Mouse (Mus musculus) yolk sac, embryonic 10.5 days (tissue): ENCODE measurements at regions not wholly inside any gene's neighbourhood (a gene's known extent, or its start where the extent isn't known, plus 50 kb on each side); places are given as distances from the start of the nearest gene placed in this dataset.

Experiments used
- DNase-seq: peaks from one replicate; pipeline ENCODE4 v3.0.0-alpha.2; 2017; ENCODE audit warnings: low spot score

DNA sequence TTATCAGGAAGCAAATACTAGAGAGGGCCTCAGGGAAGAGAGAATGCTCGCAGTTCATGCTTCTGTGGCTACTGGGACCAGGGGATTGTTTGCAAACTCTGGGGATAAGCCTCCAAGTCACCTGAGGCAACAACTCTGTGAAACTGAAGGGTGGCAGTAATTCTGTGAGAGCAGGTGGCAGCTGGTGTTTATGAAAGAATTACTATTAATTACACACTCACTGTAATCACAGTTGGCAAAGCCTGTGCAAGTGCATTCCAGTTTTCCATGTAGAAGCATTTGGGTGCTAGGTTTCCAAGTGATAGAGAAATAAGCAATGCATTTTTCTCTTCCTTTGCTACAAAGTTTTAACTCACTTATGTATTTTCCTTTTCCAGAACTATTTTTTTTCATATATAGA lies 578.5 kb downstream of the Ets1 start:
- DNase-seq: no peak

DNA sequence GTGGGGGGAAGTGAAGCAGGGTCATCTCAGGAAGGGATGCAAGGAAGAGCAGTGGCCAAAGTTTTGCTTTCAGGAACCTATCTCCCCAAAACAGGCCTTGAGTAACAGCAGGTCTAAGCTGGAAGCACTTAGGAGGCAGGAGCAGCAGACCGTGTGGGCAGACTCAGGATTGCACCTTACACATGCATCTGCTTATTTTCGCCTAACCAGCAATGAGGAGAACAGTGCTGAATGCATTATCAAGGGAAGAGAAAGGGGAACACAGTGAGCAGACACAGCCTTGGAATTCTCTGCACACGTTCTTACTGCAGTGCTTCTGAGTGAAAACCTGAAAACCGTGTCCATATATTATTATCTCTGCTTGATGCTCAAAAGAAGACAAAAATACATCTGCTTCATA lies 585.0 kb downstream of the Ets1 start:
- DNase-seq: no peak

DNA sequence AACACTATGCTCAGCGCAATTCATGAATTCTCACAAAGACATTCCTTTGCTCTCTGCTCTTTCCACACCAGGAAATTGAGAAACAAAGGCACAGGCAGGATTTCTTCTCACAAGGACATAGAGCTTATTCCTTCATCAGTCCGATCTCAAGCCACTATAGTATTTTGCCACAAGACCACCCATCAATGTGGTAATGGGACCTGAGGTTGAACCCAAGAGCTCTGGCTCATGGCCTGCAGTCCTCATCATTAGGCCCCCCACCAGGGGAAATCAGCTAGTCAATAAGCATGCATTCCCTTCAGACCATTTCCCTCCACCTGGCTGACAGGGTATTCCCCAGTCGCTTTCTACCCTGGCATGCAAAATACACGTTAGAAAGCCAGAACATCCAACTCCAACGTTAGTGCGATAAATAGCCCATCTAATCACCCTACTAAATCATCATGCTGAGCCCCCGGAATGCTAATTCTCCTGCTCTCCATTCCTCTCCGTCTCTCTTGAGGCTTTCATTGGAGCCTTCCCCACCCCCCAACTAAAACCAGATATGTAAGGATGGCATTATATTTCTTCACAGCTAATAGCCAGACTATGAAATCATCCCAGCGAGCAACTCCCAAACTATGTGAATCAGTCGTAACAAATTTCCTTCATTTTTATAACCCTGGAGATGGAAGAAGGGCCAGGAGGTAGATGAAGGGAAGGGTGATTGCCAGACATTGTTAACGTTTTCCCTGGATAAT lies 586.2 kb downstream of the Ets1 start:
- DNase-seq: no peak

DNA sequence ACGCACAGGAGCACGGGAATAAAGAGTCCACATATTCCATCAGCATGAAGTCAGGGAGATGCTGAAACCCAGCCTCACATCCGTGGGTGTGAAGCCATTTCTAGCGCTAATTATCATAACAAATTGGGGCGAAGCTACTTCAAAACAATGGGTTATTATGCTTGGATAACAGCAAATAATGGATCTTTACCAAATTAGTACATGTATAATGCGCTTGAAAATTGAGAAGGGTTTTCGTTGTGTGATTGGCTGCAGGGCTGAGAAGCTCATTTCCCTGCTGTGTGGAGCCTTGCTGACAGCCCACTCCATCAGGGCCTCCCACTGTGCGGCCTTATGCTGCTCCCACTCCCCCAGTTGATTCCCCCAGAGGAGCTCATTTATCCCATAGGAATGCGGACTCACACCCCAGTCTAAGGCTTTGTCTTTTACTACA lies 597.7 kb downstream of the Ets1 start:
- DNase-seq: no peak

DNA sequence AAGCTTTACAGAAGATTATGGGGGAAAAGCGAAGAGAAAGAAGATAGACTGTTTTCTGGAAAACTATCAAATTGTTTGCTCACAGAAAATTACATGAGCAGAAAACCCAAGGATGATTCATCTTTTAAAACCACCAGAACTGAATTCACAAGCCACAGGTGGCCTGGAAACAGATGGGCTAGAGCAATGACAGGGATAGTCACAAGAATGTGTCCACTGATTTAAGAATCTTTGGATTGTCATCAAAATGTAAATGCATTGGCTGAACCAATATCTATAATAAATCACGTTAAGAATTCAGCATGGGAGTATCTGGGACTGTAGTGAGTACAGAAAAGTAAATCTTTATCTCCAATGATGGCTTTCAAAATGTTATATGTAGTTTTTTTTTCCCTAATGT lies 602.2 kb downstream of the Ets1 start:
- DNase-seq: no peak

DNA sequence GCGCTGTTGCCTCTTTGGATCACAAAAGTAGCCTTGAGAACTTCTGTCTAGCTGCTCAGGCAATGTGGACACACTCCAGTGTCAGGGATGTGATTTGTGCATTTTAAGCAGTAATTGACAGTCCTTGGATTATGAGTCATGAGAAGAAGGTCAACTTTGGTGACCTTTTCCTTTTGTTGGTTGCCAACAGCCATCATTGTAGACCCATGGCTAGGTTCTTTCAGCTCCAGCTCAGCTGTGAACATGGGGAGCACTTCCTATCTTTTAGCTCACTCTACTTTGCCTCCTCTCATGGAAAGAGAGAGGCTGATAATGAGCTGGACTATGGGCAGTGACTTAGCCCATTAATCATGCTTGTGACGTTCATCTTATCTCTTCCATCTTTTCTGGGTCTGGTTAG lies 602.8 kb downstream of the Ets1 start:
- no peak for DNase-seq

DNA sequence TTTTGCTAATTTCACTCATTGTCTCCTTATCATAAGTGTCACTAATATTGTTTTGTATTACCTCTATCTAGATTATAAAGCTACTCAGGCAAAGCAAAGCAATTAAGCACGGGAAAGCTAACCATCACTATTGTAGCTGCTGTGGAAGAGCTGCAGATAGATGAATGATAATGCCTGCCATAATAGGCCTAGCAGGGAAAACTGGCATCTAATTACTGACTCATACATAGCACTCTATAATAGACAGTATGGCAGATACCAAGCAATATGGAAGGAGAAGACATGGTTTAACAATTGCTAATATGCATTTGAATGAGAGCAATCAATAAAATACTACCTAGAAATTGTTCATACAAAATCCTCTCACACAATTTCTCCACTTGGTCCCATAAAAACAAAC lies 604.5 kb downstream of the Ets1 start:
- no peak for DNase-seq

DNA sequence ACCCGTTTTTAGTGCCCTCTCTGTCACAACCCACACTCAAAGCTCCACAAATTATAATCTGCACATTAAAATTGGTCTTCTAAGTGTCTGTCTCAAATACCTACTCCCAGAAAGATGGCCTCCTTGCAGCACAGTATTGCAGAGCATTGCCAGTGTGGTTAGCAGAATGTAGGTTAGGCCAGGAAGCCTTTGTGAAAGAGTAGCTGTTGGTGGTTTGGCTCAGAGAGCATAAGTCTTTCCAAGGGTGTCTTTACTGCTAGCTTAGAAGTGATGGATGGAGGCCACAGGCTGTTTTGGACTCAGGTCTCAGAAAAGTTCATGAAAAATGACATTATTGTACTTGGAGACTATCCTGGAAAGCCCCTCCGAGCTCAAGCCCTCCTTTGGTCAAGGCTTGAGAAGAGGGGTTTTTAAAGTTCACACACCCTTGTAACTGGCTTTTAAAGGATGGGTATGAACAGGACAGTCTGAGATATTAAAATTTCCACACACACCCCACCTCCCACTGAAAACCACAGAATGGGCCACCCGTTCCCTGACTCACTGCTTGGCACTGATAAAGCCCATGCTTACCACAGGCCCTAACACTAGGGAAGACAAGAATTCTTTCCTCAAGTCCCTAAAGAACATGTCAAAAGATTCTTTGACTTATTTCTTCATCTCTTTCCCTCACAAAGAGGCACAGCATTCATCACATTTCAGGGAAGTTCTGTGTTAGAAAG lies 605.1 kb downstream of the Ets1 start:
- no peak for DNase-seq

DNA sequence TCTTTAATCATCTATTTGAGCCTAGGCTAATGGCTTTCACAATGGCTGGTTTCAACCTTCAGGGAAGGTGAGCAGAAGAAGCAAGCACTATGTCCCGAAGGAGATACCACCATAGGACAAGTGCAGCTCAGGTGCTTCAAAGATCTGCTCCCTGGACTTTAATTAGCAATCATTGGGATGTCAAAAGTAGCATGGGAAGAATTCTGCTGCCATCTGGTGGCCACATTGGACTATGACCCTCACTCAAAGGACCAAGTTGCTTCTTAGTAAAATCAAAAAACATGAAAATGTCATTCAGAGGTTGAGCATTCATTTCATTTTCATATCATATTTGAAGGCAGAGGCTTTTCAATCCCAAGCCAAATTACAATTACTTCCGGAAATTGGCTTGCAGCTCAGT lies 610.9 kb downstream of the Ets1 start:
- DNase-seq: peak; percentile 9

DNA sequence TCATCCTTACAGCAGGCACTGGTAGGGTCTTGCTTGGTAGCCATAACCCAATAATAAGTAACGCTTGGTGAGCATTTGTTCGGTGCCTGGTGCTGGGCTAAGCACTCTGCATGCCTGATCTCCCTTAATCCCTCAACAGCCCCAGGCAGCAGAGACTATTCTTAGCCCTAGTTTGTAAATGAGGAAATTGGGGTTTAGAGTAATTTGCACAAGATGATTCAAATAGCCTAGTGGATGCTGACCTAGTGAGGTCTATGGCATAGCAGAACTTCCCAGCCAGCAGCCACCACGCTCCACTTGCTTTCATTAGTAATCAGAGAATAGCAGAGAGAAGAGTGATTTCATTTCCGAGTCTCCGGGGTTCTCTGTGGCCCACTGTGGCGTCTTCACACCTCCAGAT lies 622.2 kb downstream of the Ets1 start:
- DNase-seq: no peak

DNA sequence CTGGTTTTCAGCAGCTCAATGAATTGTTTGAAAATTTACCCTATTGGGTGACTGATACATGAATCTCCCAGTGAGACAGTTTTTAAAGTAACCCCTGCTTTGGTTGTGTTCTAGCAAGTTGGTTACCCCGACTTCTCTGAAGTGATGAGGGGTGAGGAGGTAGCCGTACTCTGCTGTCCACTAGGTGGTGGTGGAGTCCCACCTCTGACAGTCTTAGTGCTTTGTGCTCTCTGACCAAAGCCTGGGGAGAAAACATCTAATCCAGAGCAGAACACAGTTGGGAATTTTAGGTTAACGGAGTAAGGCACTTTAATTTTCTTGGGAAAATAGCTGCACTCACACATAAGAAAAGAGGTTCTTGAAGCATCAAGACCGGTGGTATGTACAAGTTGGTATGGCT lies 624.1 kb downstream of the Ets1 start:
- DNase-seq: peak; percentile 24

DNA sequence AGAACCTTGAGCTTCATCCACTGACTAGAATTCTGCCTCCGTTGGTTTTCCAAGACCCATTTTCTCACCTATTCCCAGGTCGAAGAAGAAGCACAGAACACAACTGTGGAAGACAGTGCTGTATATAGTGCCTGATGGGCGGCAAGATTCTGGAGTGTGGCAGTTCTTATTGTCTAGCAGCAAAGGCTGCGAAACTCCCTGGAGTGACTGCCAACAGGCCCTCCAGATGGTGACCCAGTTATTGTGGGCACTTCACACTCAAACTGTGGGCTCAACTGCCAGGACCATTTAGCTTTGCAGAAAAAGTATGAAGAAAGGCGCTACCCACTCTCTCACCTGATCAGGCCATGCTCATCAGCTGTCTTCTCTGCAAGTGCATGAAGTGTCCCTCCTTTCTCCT lies 653.4 kb downstream of the Ets1 start:
- DNase-seq: no peak

DNA sequence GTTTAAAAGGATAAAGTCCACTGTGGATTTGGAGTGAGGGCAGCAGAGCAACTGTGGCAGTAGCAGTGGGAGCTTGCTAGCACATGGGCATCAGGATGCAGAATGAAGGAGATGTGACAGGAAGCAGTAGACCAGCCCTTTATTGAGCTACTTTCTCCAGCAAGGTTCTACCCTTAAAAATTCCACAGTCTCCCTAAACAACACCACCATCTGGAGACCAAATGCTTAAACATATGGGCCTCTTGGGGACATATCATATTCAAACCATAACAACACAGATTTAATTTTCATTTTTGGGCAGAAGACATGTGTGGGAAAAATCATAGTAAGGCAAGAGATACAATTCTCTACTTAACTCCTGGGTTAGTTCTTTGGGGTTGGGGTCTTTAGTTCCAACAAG lies 656.1 kb downstream of the Ets1 start:
- DNase-seq: no peak

DNA sequence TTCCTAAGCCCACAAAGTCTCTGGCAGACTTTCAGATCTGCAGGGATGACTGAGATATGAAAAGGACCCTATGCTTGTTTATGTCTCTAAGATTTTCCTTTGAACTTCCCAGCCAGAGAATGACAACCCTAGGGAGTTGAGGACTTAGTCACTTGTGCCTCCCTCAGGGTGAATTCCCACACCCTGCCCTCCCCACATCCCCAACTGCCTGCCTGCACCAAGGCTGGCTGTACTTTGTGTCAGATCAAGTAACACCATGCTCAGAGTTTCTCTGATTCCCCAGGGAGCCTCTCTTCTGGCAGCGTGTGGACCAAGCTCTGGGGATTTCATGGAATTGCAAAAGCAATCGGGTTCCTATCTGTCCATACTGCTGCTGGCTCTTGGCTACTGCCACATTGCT lies 659.9 kb downstream of the Ets1 start:
- no peak for DNase-seq

DNA sequence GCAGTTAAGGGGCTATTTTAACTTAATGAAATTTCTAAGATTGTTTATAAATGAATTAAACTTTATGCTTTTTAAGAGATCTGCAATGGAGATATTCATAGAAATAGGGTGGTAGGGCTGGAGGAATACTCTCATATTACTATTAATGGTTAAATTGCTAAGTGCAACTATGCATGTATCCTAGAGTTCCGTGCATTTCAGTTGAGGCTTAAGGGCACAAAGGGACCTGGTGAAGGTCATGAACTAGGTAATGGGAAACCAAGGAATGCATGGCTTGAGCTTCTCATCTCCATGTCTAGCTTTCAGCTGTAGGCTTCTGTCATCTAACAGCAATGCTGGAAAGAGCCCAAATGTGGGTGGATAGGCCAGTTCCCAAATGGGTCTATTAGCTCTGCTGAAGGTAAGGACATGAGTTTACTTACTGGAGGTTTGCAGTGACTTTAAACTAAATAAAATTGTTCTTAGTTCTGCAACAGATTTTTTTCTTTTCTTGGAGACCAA lies 683.6 kb downstream of the Ets1 start:
- no peak for DNase-seq

DNA sequence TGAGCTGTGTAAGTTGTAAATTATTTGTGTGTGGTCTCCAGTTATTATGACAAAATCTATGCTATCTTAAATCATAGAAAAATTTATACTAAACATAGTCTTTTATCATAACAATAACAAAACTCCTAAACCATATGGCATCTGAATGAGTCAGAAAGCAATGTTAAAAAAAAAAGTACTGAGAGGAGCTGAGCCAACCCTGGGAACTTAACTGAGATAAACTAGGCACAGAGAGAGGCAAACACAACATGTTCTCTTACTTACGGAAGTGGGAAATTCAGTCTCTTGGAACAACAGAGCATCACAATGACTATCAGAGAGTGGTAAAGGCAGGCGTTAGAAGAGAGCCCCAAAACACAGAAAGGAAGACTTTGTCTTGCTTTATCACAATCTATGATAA lies 691.7 kb downstream of the Ets1 start:
- DNase-seq: no peak

DNA sequence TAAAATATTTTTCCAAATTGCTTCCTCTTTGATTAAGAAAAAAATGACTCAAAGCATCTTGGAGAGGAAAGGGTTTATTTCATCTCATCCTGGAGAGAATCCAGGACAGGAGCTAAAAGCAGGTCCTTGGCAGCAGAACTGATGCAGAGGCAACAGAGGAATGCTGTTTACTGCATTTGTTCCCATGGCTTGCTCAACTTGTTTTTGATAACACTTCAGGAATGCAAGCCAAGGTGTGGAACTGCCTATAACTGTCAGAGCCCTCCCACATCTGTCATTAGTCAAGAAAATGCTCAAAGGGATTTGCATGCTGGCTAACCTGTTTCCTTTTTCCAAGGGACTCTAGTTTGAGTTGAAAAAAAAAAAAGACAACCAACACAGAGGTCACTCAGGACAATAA lies 714.2 kb downstream of the Ets1 start:
- no peak for DNase-seq

DNA sequence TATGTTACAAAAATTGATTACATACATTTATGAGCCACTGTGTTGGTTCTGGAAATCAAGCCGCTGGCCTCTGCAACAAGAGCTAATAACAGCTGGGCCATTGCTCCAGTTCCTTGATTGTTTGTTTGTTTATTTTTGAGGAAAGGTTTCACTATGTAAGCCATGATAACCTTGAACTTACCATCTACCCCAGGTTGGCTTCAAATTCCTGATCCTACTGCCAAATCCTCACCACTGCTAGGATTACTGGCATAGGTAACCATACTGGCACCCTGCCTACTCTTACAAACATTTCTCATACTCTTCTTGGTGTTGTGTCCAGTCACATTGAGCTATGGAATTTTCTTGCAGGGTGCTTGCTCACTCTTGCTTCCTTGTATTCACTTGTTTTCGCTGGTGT lies 720.6 kb downstream of the Ets1 start:
- no peak for DNase-seq

DNA sequence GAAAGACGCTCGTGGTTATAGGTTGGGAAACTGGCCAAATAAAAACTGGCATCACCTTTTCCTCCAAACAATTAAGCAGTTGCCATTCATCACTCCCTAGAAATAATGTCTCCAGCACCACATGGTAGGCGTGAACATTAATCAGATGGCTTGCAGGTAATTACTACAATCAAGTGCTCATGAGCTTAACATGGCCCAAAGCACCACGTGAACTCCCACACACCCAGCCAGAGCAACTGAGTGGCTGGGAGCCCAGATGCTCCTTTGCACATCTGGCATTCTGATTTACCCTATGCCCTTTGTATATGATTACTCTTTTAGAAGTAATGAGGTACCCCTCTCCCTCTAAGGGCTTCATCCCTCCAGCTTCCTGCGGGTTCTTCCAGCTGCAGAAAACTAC lies 724.9 kb downstream of the Ets1 start:
- DNase-seq: no peak

DNA sequence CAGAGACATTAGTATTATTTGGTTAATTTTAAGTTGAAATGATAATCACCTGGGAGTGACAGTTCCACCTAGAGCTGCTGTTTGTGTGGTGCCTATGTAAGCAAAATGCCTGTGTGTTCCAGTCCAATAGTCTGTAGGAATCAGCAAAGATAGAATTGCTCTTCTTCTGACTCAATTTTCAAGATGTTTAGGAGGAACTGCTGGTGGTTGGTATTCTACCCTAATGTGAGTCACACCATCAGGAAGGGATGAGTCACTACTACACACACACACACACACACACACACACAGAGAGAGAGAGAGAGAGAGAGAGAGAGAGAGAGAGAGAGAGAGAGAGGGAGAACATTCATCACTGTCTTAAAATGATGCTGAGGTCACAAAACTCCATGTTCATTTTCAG lies 753.1 kb downstream of the Ets1 start:
- no peak for DNase-seq

DNA sequence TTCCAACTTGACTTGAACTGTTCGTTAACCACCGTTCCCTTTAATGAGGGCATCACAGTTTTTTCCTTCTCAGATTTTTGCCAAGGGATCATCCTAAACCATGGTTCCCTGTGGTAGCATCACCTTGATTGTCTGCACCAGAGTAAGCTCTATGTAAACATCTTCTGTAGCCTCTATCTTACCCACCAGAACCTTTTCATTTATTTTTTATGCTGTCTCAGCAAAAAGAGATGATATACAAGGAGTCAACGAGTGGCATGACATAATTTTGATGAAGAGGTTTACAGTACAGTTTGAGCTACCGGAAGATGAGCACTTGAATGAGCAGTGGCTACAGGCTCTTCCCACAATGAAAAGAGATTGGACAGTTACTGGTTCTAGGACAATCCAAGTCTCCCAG lies 768.7 kb downstream of the Ets1 start:
- DNase-seq: no peak

DNA sequence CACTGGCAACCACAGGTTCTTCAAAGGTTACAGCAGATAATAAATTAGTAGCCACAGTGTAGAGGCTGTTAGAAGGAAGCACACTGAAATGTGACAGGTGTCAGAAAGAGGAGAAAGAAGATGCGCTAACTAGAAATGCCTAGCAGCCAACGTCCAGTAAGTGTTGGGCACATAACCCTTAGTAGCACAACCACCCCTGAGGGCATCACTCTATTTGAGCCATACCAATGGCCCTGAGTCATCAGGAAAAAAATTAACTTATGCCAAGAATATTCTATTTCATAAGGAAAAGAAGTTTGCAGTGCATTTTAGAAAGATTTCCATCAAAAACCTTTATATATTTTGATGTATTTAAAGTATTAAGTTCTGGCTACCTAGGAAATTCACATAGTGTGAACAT lies 771.5 kb downstream of the Ets1 start:
- no peak for DNase-seq

DNA sequence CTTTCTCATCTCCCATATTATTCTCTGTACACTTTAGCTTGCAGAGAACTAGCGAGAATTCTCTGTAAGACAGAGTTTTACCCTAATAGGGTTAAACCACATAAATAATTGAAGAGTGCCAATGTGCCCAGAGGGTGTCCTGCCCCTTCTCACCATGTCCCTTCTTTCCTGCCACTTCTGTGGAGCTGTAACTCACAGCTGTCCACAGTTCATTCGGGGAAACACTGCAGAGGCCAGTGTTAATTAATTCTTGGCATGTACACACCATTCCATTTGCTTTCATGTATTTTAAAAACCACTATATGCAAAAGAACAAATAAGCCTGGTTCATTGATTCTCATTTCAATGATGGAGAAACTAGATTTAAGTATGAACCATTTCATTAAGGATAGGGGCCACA lies 787.8 kb downstream of the Ets1 start:
- DNase-seq: no peak

DNA sequence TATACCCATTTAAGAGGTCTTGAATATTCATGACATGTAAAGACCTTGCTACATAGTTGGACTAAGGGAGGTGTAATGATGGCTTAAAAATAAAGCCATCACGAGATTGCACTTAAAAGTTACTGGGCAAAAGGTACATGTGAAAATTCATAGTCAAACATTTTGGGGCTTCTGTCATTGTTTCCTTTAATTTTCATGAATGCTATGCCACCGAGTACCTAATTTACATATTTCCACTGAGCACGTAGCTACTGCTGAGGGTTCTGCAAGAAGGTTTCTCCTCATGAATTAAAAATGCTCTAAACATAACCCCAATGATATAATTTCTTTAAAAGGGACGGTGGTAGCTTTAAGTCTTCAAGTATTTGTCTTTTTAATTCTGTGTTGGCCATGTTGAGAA lies 800.4 kb downstream of the Ets1 start:
- DNase-seq: no peak
